Mouse (Mus musculus): Measurements from ENCODE around the gene Aspg.

Gene Aspg

DNA sequence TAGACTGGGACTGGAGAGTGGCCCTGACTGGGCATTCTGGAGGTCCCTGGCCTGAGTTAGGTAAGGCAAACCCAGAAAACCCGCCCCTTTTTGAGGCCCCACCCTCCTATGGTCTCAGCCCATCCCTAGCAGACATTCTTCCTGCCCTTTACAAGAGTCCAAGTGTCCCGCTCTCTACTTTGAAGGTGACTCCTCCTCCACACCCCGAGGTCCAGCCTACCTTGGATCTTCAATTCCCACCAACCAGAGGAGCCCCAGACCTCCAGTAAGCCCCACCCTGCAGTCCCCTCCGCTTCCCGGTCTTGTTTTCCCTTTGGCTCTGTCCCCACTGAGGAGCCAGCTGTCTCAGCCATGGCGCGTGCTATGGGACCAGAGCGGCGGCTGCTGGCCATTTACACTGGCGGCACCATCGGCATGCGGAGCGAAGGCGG lies at the start of gene Aspg:
Gene Aspg (plus strand): TSS at position 139 of the 431 bp plus-strand sequence.
- in situ Hi-C loops (cut with MboI, MseI) = no loop called here

GRCm38 (mm10) chr12:112077651-112078050 lies 28.8 kb upstream of the Aspg start:
- in situ Hi-C loops (cut with MboI, MseI) = no loop called here

DNA sequence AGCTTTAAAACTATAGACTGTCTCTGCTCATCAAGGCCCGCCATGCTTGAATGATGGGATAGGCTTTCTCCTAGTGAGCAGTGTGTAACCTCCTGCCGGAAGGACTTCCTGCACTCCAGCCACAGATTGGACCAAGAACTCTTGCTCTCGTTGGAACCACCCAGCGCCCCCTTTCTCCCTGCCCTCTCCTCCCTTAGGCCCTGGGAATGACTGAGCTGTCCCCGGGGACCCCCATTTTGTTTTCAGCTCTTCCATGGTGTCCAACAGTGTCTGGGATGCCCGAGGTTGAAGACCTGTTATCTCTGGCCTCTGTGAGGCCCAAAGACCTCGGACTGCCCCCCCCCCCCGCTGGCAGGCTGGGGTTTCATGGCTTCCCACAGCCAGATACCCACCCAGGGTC lies 26.6 kb upstream of the Aspg start:
- in situ Hi-C loops (cut with MboI, MseI) = loop anchor here (5.0 kb wide), 1 partner anchor 48 kb away; no protein-coding TSS in a partner anchor

- in situ Hi-C loops (cut with MboI, MseI) = loop anchor here (5.0 kb wide), 1 partner anchor 49 kb away; no protein-coding TSS in a partner anchor
These were observed 25.6 kb upstream of the Aspg start for GRCm38 (mm10) chr12:112080911-112081310.

DNA sequence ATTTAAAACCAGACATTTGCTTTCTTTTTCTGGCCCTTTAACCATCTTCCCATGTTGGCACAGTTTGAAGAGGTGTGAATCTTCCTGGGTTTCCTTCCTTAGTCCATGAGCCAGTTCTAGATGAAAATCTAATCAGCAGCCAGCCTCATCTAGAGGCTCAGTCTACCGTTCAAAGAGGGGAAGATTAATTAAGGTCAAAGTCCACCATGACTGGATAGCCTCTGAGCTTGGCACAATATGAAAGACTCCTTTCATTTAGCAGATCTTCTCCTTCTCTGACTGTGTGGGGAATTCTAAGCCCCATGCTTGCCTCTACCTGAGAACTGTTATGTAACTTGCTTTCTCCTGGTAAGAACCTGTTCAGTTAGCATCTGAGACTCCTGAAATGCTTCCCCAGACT lies 24.2 kb upstream of the Aspg start:
- in situ Hi-C loops (cut with MboI, MseI) = loop anchor here (5.0 kb wide), 1 partner anchor 50 kb away; no protein-coding TSS in a partner anchor

DNA sequence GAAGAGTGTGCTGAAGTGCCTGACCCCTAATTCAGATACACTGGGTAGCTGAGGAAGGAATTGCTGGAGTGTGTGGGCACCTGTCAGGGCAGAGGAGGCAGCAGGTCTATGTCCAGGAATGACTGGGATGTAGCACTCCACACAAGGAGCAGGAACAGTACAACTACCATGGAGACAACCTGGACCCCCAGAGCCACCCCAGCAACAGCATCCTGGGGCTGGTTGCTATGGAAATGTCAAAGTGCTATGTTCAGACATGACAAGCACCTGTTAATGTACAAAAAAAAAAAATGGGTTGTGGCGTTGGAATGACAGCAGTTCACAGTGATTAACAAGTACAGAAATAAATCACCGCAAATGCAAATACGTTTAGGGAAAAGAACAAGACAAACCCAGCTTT lies 20.2 kb upstream of the Aspg start:
- in situ Hi-C loops (cut with MboI, MseI) = no loop called here

GRCm38 (mm10) chr12:112086726-112087125 lies 19.8 kb upstream of the Aspg start:
- in situ Hi-C loops (cut with MboI, MseI) = no loop called here

- in situ Hi-C loops (cut with MboI, MseI) = no loop called here
These were observed 17.7 kb upstream of the Aspg start for GRCm38 (mm10) chr12:112088609-112089324.

DNA sequence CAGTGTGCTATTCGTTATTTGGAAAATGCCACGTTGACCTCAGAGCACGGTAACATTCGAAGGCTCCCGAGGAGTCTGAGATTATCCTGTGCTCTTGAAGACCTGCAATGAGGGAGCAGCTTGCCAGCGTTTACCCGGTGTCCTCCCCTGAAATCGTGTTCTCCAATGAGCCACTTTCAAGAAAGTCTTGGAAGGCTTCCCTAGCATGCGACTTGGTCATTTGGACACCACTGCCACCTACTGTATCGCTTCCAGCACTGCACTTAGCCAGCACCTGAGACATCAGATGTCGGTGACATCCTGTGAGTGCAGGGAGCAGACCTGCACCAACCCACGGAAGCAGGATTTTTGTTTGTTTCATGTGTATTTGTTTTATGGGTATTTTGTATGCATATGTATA lies 15.4 kb upstream of the Aspg start:
- in situ Hi-C loops (cut with MboI, MseI) = no loop called here

DNA sequence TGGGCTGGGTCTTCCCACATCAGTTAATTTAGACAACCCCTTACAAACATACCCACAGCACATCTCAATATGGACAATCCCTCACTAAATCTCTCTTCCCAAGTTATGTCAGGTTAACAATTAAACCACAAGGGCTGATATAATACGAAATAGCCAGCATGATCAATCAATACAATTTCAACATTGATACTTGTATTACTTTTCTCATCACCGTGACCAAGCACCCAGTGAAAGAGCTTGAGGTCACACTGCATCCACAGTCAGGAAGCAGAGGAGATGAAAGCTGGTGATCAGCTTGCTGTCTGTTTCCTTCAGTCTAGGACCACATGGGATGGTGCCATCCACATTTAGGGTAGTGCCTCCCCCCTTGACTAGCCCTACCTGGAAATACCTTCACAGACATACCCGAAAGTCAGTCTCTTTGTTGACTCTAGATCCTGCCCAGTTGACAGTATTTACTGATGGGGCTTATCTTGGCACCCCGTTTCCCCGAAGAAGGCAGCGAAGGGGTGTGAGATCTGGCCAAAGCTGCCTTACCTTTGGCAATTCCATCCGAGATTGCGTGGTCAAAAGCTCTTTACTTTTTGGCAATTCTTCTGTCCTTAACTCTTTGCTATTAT lies 12.1 kb upstream of the Aspg start:
- in situ Hi-C loops (cut with MboI, MseI) = no loop called here

DNA sequence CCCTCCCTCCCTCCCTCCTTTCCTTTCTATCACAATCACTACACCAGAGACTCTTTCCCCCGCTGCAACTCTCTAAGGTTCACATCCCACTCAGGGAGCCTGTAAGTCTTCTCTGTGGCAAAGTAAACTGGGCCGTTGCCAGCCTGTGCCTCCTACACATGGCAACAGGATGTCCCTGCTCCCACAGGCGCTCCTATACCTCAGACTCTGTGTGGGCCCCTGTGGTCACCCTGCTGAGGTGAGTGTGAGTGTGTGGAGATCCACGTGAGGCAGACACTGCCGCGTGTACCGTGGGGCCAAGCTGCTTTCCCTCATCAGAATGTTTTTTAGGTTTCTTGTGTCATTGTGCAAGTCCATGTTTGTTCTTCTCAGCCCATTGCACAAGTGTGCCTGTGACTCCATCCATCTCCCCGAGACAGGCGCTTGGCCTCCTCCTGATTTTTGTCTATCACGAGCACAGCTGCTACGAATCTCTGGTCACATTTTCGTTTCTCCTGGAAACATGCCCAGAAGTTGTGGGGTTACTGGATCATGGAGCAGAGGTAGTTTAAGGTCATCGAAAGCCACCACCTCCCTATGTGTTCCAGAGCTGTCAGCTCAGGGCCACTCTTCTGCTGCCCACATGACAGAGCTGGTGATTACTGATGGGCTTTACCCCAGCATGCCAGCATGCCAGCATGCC lies 10.3 kb upstream of the Aspg start:
- in situ Hi-C loops (cut with MboI, MseI) = no loop called here

DNA sequence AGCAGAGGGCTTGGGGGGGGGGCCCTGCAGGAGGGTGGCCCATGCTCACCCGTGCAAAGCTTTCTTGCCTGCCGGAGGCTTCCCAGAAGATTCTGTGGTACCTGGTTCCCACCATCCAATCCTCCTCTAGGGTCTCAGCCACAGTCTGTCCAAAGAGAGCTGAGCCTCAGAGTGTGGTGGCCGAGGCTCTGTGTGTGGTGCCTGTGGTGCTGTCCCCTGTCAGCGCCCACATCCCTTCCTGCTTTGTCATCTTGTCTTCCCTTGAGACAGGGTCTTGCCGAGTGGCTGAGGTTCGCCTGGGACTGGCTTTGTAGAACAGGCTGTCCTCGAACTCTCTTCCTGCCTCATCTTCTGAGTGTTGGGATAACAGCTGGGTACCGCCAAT lies 9.8 kb upstream of the Aspg start:
- in situ Hi-C loops (cut with MboI, MseI) = no loop called here

DNA sequence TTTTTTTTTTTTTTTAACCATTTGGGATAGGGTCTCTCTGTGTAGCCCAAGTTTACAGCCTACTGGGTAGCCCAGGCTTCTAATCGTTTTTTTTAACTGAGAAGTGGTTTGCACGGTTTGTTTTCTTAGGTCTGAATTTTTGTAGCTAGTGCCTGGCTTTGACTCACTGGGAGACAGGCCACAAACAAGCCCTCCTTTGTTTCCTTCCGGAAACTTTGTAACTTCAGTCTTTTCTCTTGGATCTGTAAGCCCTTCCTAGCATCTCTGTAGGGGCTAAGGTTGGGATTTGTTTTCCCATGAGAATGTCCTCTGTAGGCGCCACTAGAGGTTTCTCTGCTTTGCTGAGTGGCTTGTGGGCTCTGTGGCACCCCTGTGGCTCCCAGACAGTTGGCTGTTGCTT lies 6.4 kb upstream of the Aspg start:
- in situ Hi-C loops (cut with MboI, MseI) = no loop called here

GRCm38 (mm10) chr12:112101045-112101444 lies 5.4 kb upstream of the Aspg start:
- in situ Hi-C loops (cut with MboI, MseI) = no loop called here

DNA sequence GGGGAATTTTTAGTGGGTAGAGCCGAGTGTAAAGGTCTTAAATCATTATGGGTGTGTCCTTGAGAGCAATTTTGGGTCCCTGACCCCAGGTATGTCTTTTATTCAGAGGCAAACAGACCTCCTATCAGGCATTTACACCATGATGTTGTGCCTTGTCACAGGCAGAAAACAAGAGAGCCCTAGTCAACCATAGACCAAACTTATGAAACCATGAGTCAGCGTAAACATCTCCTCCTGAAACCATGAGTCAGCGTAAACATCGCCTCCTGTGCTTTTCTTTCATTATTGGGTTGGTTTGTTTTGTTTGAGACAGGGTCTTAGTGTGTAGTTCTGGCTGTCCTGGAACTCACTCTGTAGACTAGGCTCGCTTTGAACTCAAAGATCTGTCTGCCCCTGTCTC lies 3.3 kb upstream of the Aspg start:
- in situ Hi-C loops (cut with MboI, MseI) = no loop called here

GRCm38 (mm10) chr12:112104890-112105289 lies 1.6 kb upstream of the Aspg start:
- in situ Hi-C loops (cut with MboI, MseI) = no loop called here

DNA sequence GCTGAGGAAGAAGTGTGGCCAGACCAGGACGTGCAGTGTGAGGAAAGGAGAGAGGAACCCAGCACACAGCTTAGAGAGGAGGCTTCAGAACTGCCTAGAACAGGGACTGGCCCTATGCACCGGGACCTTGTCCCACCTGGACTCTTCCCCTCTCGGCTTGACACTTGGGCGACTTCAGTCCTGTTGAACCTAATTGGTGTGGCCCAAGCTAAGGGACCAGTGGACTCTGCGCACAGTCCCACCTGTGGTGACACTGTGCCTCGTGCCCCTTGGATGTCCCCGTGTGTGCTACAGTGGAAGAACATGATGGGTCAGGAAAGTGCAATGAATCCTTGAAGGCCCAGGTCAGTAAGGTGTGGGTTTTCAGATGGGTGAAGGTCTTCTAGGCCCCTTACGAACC lies 1.2 kb downstream of the Aspg start:
- in situ Hi-C loops (cut with MboI, MseI) = no loop called here

DNA sequence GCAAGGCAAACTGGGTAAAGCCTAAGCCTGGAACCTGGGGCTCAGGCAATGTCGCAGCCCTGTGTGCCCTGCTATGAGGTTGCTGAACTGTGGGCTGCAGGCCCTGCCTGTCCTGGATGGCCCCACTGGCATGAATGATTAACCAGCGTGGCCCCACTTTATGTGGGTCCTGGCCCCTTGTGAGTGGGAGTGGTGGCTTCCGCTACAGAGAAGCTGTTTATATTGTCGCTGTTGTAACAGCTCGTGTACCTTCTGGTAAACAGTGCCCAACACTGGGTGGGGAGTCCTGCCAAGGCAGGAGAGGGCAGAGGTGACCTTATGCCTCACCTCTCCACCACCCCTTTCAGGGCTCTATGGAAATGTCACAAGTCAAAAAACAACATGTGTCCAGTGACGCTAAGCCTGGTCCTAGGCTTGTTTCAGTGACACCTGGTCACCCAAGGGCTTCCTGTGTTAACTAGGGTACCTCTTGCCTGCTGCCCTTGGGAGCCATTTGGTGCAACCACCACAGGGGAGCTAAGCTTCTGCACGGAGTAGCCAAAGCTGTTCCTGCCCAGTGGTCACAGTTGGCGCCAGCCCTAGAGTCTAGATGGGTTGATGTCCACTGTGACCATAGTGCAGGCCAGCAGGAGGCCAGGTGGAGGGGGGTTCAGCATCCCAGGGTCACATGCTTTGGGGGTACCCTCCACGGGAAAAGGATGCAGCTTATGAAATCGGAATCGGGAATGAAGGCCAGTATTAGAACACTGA lies 2.4 kb downstream of the Aspg start:
- in situ Hi-C loops (cut with MboI, MseI) = no loop called here

GRCm38 (mm10) chr12:112109701-112110100 lies 3.2 kb downstream of the Aspg start:
- in situ Hi-C loops (cut with MboI, MseI) = no loop called here

- in situ Hi-C loops (cut with MboI, MseI) = no loop called here
These were observed 4.8 kb downstream of the Aspg start for GRCm38 (mm10) chr12:112111323-112111722.

DNA sequence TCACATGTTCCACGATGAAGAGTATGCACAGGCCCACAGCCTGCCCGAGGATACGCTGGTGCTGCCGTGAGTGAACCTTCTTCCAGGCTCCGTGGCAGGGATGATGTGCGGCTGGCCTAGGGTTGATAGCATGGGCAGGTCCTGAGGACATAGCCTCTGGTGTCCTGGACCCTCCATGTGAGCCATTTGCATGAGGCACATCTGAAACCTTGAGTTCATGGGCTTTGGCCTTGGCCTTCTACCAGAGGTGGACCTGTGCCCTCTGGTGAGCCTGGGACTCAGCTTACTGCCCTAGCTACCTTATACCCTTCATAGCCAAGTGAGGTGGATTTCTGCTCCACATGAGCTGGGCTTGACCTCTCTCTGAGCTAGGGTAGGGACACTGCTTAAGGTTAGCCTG lies 5.8 kb downstream of the Aspg start:
- in situ Hi-C loops (cut with MboI, MseI) = no loop called here

Data from T-helper 17 cell (primary cell).